Mouse (Mus musculus): Measurements from ENCODE around the gene N6amt1.

N6amt1 gene

GRCm38 (mm10) chr16:87387444-87387977 lies 33.5 kb downstream of the N6amt1 start:
- DNase-seq (ENCODE audit: low spot score): no peak

- peak; percentile 52 for DNase-seq (ENCODE audit: low spot score)
These were observed 40.0 kb downstream of the N6amt1 start for GRCm38 (mm10) chr16:87393813-87394548.

GRCm38 (mm10) chr16:87405001-87405400 lies 51.0 kb downstream of the N6amt1 start:
- DNase-seq (ENCODE audit: low spot score): peak; percentile 62

Data from c-Kit-positive CD71-positive TER-119-positive erythroid progenitor cells, embryonic 14.5 days (primary cell).